Mouse (Mus musculus): ENCODE results near the gene Gm20854.
"Not testable (repeated sequence)": the region's sequence is repeated elsewhere in the genome, so short reads cannot be mapped to it uniquely, and the experiment has no call there.

- not testable (repeated sequence) for TF ChIP-seq CTCF (IDR thresholded peaks at IDR 0.05; ENCODE audit: borderline replicate concordance, insufficient read depth, low read depth, low read length); POLR2A (IDR thresholded peaks at IDR 0.05; ENCODE audit: borderline replicate concordance, insufficient read depth, low read length)
Observed at GRCm38 (mm10) chrY:85530808-85531207, at the start of gene Gm20854.
